ENCODE assay signal across 25 mouse cellular contexts in the genomic region with DNA sequence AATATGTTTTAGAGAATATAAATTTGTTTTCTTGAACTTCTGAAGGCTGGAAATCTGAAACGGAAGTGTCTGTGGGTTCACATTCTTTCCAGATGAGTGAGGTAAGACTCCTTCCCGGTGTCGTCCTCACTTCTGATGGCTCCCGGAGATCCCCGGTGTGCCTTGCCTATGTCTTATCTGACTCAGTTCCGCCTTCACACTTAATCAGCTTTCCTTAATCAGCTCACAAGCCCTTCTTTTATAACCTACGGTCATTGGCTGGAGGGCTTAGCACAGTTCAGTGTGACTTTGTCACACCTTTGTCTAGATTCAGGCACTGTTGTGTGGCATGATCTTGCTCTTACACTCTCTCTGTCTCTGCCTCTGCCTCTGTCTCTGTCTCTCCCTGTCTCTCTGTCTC.
DNase-seq lines count a peak whose midpoint lies in the region; ATAC-seq lines count a peak whose summit lies in the region.
"Had no signal": no experiment of that assay in that cellular context is flagged by ENCODE, and none has a peak within 500 bp of the region (broad histone marks: within the 10 kb centered on the region; RNA-seq: fewer than 3 reads in every experiment).

No protein-coding gene starts in this region.

- peaks cover 9% of the 10 kb centered on the region for H3K4me1 ChIP-seq in brown adipose tissue, adult 24 weeks (ENCODE audit: control insufficient read depth, insufficient read depth, insufficient read length, low read length)

- H3K27ac ChIP-seq in brown adipose tissue, adult 24 weeks (replicated peaks; ENCODE audit: low read depth, low read length), result 0 out of 2 replicates have a peak overlapping the region, but pooled peaks have one; percentile 32
- H3K27ac ChIP-seq: embryonic facial prominence, embryonic 13.5 days; embryonic facial prominence, embryonic 15.5 days; forebrain, embryonic 10.5 days; forebrain, embryonic 12.5 days had no signal

- DNase-seq in heart, adult 11 months, result peak; percentile 91
- no peak for DNase-seq in heart, adult 18-20 months
- peak; percentile 61 for DNase-seq in retina, adult 2 months (ENCODE audit: low read depth, low spot score)
- DNase-seq in retina, embryonic 14.5 days (ENCODE audit: low spot score), result no peak
- no peak for DNase-seq in right cerebral cortex, postnatal 4 days
- DNase-seq: adrenal gland, adult 8-10 months; adrenal gland, postnatal 14 days; adrenal gland, postnatal 36 days; cerebellum, adult 11 months; cerebellum, adult 18-20 months; cerebellum, adult 8-10 months; cerebellum, postnatal 10 days; cerebellum, postnatal 36 days; embryo, embryonic 11 days had no signal

- H3K4me3 ChIP-seq in brown adipose tissue, adult 24 weeks (ENCODE audit: insufficient read depth, low read depth, low read length), result no peak overlapping the region
- H3K4me3 ChIP-seq: embryonic facial prominence, embryonic 13.5 days; embryonic facial prominence, embryonic 15.5 days; erythroblast, embryonic 14.5 days; forebrain, embryonic 10.5 days; forebrain, embryonic 12.5 days had no signal

- no peak for ATAC-seq in megakaryocyte, adult 5-6 weeks (ENCODE audit: poor library complexity, severe bottlenecking)
- ATAC-seq: activated CD4-positive, CD25-positive, alpha-beta regulatory T cell, adult 4 months; forebrain, embryonic 14.5 days; forebrain, embryonic 16.5 days; Patski had no signal

Comparison
In these comparisons a context has a peak if more than half of its experiments do, and no peak if none do; other contexts are left out.
1. DNase-seq: peak in heart, adult 11 months (single experiment) and retina, adult 2 months (single experiment); none in heart, adult 18-20 months (0 of 2), retina, embryonic 14.5 days (single experiment) and right cerebral cortex, postnatal 4 days (single experiment).